Mouse (Mus musculus): ENCODE measurements around the gene Tob2.

Gene Tob2

GRCm38 (mm10) chr15:81860471-81861135, 2.0 kb upstream of the Tob2 start:
- peak; percentile 50 to 85 for DNase-seq (ENCODE audit: inconsistent age in 2 of 2, low spot score in 1 of 2)

GRCm38 (mm10) chr15:81859330-81860255, 997 bp upstream of the Tob2 start:
- peak; percentile 88 to 96 for DNase-seq (ENCODE audit: inconsistent age in 2 of 2, low spot score in 1 of 2)

- DNase-seq (ENCODE audit: inconsistent age in 2 of 2, low spot score in 1 of 2): peak; percentile 95 to 99
These were observed 469 bp downstream of the Tob2 start for GRCm38 (mm10) chr15:81858138-81858516.

- DNase-seq (ENCODE audit: inconsistent age in 2 of 2, low spot score in 1 of 2): no peak
These were observed 876 bp downstream of the Tob2 start for GRCm38 (mm10) chr15:81857724-81858116.

- peak; percentile 47 to 85 for DNase-seq (ENCODE audit: inconsistent age in 2 of 2, low spot score in 1 of 2)
These were observed 1.5 kb downstream of the Tob2 start for GRCm38 (mm10) chr15:81856938-81857723.

GRCm38 (mm10) chr15:81856030-81856790, 2.4 kb downstream of the Tob2 start:
- DNase-seq (ENCODE audit: inconsistent age in 2 of 2, low spot score in 1 of 2): peak; percentile 92 to 95

- DNase-seq (ENCODE audit: inconsistent age in 2 of 2, low spot score in 1 of 2): peak; percentile 53 to 86
These were observed 5.5 kb downstream of the Tob2 start for GRCm38 (mm10) chr15:81853081-81853480.

- DNase-seq (ENCODE audit: inconsistent age in 2 of 2, low spot score in 1 of 2): peak; percentile 73 to 87
These were observed 6.1 kb downstream of the Tob2 start for GRCm38 (mm10) chr15:81852411-81853000.

GRCm38 (mm10) chr15:81851375-81851774, 7.2 kb downstream of the Tob2 start:
- peak in 1 of 2 experiments; percentile 60 for DNase-seq (ENCODE audit: inconsistent age in 2 of 2, low spot score in 1 of 2)

GRCm38 (mm10) chr15:81850718-81851117, 7.9 kb downstream of the Tob2 start:
- DNase-seq (ENCODE audit: inconsistent age in 2 of 2, low spot score in 1 of 2): peak in 1 of 2 experiments; percentile 54

- DNase-seq (ENCODE audit: inconsistent age in 2 of 2, low spot score in 1 of 2): peak; percentile 43 to 70
These were observed 9.5 kb downstream of the Tob2 start for GRCm38 (mm10) chr15:81849104-81849503.

GRCm38 (mm10) chr15:81848301-81848700, 10.3 kb downstream of the Tob2 start:
- peak; percentile 56 to 87 for DNase-seq (ENCODE audit: inconsistent age in 2 of 2, low spot score in 1 of 2)

- DNase-seq (ENCODE audit: inconsistent age in 2 of 2, low spot score in 1 of 2): peak in 1 of 2 experiments; percentile 54
These were observed 10.7 kb downstream of the Tob2 start for GRCm38 (mm10) chr15:81847861-81848260.

GRCm38 (mm10) chr15:81847161-81847560, 11.4 kb downstream of the Tob2 start:
- no peak for DNase-seq (ENCODE audit: inconsistent age in 2 of 2, low spot score in 1 of 2)

GRCm38 (mm10) chr15:81846755-81847154, 11.8 kb downstream of the Tob2 start:
- DNase-seq (ENCODE audit: inconsistent age in 2 of 2, low spot score in 1 of 2): peak; percentile 48 to 67

- DNase-seq (ENCODE audit: inconsistent age in 2 of 2, low spot score in 1 of 2): peak; percentile 94 to 96
These were observed 12.9 kb downstream of the Tob2 start for GRCm38 (mm10) chr15:81845724-81846123.

GRCm38 (mm10) chr15:81845033-81845625, 13.5 kb downstream of the Tob2 start:
- DNase-seq (ENCODE audit: inconsistent age in 2 of 2, low spot score in 1 of 2): peak in 1 of 2 experiments; percentile 44

- DNase-seq (ENCODE audit: inconsistent age in 2 of 2, low spot score in 1 of 2): no peak
These were observed 16.3 kb downstream of the Tob2 start for GRCm38 (mm10) chr15:81842275-81842674.

- no peak for DNase-seq (ENCODE audit: inconsistent age in 2 of 2, low spot score in 1 of 2)
These were observed 18.3 kb downstream of the Tob2 start for GRCm38 (mm10) chr15:81840306-81840705.

GRCm38 (mm10) chr15:81839634-81840033, 19.0 kb downstream of the Tob2 start:
- DNase-seq (ENCODE audit: inconsistent age in 2 of 2, low spot score in 1 of 2): peak; percentile 92 to 95
